Mouse (Mus musculus): ENCODE results near the gene Tmem183a.

Gene Tmem183a

GRCm38 (mm10) chr1:134361857-134362212, at the start of gene Tmem183a:
Gene Tmem183a (minus strand): TSS chr1:134361979.
- DNase-seq, result peak; percentile 97

- peak; percentile 47 for DNase-seq
Observed at GRCm38 (mm10) chr1:134408080-134408479, 46.3 kb upstream of the Tmem183a start.

GRCm38 (mm10) chr1:134406414-134406771, 44.6 kb upstream of the Tmem183a start:
- DNase-seq, result no peak

- DNase-seq, result peak; percentile 89
Observed at GRCm38 (mm10) chr1:134405509-134406413, 44.0 kb upstream of the Tmem183a start, which contains the start of gene Cyb5r1. Gene Cyb5r1 (plus strand): TSS chr1:134405559.

GRCm38 (mm10) chr1:134399735-134400134, 38.0 kb upstream of the Tmem183a start:
- no peak for DNase-seq

GRCm38 (mm10) chr1:134398210-134398609, 36.4 kb upstream of the Tmem183a start:
- no peak for DNase-seq

- no peak for DNase-seq
Observed at GRCm38 (mm10) chr1:134393827-134394226, 32.0 kb upstream of the Tmem183a start.

- no peak for DNase-seq
Observed at GRCm38 (mm10) chr1:134385666-134386065, 23.9 kb upstream of the Tmem183a start, which contains the start of gene 4933406M09Rik. Gene 4933406M09Rik (plus strand): TSS chr1:134385940.

- DNase-seq, result no peak
Observed at GRCm38 (mm10) chr1:134385176-134385575, 23.4 kb upstream of the Tmem183a start.

- DNase-seq, result no peak
Observed at GRCm38 (mm10) chr1:134384581-134384980, 22.8 kb upstream of the Tmem183a start.

- DNase-seq, result no peak
Observed at GRCm38 (mm10) chr1:134381795-134382625, 20.2 kb upstream of the Tmem183a start.

- no peak for DNase-seq
Observed at GRCm38 (mm10) chr1:134381051-134381450, 19.3 kb upstream of the Tmem183a start.

- no peak for DNase-seq
Observed at GRCm38 (mm10) chr1:134374124-134374523, 12.3 kb upstream of the Tmem183a start.

- DNase-seq, result peak; percentile 80
Observed at GRCm38 (mm10) chr1:134368777-134369337, 7.1 kb upstream of the Tmem183a start.

- no peak for DNase-seq
Observed at GRCm38 (mm10) chr1:134365491-134365890, 3.7 kb upstream of the Tmem183a start.

- no peak for DNase-seq
Observed at GRCm38 (mm10) chr1:134363194-134363593, 1.4 kb upstream of the Tmem183a start.

GRCm38 (mm10) chr1:134361195-134361856, 453 bp downstream of the Tmem183a start:
- DNase-seq, result no peak

GRCm38 (mm10) chr1:134360656-134361055, 1.1 kb downstream of the Tmem183a start:
- DNase-seq, result no peak

GRCm38 (mm10) chr1:134357461-134357860, 4.3 kb downstream of the Tmem183a start:
- no peak for DNase-seq

GRCm38 (mm10) chr1:134353326-134353725, 8.5 kb downstream of the Tmem183a start:
- DNase-seq, result no peak

GRCm38 (mm10) chr1:134347791-134348190, 14.0 kb downstream of the Tmem183a start:
- DNase-seq, result no peak

- no peak for DNase-seq
Observed at GRCm38 (mm10) chr1:134345075-134345474, 16.7 kb downstream of the Tmem183a start.
